Mouse (Mus musculus) megakaryocyte, embryonic 14.5 days (primary cell): ENCODE data around the gene Gtf3c1.

ENCODE experiments used
- FLI1 ChIP-seq: IDR thresholded peaks from 2 replicates; pipeline ENCODE4 v1.6.1; 2012; ENCODE audit warnings: low read length, inconsistent platforms, mixed read lengths
- GATA1 ChIP-seq: IDR thresholded peaks from 3 replicates; pipeline ENCODE4 v1.6.1; 2012; ENCODE audit warnings: mixed read lengths, low read length, inconsistent platforms, borderline replicate concordance

GRCm38 (mm10) chr7:125694056-125694455, 13.5 kb downstream of the Gtf3c1 start:
- TF ChIP-seq GATA1 (no peak), FLI1 (no peak)
